Mouse (Mus musculus) cerebellum, postnatal 10 days (tissue): Measurements from ENCODE around the gene Ppfibp2.

Experiments used
- DNase-seq, 2 experiments: peaks; one replicate each; pipeline ENCODE4 v3.0.0; 2021; ENCODE audit warnings: mixed read lengths in 2 of 2

Ppfibp2 gene

DNA sequence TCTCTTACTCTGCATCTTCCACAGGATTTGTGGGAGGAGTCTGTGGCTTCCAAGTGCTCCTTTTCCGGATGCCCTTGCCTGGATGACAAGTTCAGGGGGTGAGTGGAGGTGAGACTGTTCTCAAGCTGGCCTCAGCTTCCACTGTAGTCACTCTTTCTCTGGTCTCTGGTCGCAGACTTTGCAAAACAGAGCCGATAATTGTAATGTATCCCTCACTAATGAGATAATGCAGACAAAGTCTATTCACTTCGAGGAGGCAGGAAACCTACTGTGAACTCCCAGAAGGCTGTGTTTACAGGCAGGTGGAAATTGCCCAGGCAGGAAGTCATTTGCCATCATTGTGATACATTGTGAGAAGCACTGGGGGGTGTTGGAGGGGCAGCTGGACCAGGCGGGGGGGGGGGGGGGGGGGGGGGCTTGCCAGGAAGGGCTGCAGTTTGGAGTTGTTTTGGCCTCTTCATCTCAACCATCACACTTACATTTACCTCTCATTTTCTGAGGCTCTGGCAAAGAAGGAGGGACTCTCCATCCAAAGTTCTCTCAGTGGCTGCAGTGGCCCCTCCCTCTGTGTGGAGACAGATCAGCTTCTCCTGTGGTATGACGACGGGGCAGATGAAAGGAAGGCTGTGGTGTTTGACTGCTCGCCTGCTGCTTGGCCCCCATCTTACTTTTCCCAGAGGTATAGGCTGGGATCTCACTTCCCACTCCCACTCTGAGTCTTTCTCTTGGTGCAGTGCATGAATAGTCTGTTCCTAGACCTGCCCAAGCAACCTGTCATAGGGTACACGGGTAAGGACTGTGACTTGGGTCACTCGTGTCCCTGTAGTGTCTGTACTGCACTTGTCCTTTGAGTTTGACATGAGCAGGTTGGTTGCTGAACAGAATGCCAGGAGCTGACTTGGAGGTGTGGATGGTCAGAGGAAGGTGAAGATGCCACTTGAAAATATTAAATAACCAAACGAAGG, 23.3 kb downstream of the Ppfibp2 start:
- DNase-seq = no peak

DNA sequence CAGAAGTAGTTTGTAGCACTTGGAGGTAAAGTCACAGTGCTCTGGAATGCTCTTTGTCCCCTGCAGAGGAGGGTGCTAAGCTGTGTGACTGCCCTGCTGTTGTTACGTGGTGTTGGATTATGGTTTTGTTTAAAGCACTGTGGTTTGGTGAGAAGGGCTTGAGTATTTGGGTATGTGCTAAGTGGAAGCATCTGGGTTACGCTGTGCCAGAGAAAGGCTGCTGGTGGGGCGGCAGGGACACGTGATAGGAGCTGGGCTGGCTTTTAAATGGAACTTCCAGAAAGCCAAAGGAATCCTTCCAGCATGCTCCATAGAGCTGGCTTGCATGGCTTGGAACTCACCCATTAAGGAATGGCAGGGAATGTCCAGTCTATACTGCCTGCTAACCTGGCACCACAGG, 24.2 kb downstream of the Ppfibp2 start:
- DNase-seq = no peak

DNA sequence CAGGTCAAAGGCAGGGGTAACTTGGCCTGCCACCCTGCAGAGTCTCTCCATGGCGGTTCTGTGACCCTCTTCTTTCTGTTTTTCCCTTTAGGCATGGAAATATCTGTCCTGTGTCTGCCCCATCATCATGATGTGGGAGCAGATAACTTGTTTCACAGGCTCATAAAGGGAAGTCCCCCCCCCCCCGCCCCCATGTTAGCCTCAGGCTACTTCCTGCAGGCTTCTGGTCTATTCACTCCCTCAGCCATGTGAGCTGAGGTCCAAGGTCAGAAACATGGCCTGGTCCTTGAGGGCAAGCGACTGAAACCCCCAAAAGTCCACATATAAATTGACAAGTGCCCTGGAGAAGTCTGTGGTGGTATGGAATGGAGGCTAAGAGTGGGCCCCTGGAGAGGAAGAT, 25.1 kb downstream of the Ppfibp2 start:
- no peak for DNase-seq

DNA sequence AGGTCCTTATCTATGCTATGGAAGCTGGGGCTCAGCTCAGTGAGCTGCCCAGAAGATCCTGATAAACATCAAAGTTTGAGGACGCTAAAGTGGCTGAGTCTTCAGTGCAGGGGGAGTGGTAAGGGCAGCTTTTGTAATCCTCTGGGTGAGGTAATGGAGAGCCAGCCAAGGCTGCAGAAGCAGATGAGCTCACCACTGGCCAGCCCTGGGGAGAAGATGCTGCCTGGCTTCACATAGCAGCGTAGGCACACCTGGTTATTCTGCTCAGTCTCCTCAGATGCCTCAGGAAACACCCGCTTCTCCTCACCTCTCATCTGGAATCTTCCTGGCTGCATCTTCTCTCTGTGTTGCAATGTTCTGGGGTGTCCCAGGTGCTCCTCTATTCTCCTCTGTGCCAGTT, 29.4 kb downstream of the Ppfibp2 start:
- DNase-seq = no peak

DNA sequence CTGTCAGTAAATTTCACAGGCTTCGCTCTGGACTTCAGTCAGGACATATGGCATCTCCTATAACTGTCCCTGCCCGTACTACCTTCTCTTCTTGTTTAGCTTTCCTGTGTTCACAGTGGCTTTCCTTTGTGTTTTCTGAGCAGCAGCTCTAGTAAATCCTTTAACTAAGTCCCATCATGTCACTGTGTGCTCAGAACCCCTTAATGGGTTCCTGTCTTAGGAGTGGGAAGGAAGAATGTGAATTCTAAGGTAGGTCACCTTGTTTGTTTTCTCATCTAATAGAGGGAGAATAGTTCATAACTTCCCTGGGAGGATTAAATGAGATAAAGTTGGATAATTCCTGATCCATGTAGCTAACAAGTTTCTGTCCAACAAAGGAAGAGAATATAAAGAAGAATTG, 30.1 kb downstream of the Ppfibp2 start, which contains the start of gene 5330417H12Rik:
TSS of gene 5330417H12Rik (minus strand) at position 101 of the 400 bp plus-strand sequence.
- no peak for DNase-seq

DNA sequence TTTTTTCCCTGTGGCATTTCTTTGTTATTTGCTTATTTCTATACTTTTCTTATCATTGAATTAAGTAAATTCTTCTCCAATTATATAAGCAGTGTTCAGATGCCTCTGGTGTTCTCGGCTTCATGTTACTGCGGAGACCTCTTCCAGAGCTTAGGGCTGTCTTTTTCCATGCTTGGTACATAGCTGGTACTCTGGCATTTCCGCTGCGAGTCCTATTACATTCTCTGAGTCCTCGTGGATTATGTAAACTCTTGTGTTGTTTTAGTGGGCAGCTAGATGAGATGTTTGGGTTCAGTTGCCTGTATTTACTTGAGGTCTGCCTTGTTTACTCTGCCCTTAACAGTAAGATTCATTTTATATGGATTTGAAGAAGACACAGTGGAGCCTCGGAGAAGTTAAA, 30.8 kb downstream of the Ppfibp2 start:
- DNase-seq = no peak

DNA sequence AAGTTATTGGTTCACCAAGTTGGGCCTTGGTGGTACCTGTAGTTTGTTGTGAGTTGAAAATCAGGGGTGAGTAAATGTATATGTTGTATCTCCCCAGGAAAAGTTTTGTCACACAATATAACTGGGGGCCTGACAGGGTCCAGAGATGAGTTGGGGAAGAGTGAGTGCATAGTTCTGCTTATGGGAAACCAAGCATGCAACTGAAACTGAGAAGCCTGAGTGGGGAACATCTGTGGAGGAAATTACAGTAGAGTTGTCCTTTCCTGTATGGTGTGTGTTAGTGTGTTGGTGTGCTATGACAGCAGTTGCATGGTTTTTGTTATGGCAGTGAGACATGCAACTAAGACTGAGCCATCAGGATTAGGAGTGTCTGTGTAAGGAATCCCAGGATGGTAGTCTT, 33.4 kb downstream of the Ppfibp2 start:
- no peak for DNase-seq

DNA sequence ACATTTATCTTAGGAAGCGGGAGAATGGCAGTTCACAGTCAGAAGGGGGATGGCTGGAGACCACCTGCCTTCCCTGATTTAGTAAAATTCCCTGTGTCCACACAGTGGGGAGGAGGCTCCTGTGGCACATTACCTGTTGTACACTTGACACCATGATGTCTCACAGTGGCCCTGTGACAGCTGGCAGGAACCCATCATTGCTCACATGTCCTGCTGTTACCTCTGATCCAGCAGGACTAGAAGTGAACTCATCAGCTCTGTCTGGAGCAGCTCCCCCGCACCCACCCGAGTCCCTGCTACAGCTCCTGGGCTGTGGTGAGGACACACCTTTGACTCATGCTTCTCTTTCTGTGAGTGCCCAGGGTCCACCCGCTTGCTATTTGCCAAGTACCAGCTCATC, 38.2 kb downstream of the Ppfibp2 start:
- no peak for DNase-seq

DNA sequence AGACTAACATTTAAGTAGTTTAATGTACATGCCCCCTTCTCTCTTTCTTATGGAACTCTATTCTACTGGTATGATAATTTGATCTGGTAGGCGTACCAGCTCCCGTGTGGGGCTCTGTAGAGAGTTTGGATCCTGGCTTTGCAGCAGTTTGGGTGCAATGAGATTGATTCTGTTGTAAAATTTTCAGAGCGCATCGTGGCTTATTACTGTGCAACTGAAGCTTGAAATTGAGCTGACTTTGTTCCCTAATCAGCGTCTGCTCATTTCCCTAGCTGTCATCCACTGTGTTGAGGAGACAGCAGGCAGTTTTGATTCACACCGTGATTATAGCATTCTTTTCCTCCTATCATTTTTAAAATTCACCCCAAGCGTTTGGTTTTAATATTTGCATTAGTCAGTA, 42.4 kb downstream of the Ppfibp2 start:
- no peak for DNase-seq

DNA sequence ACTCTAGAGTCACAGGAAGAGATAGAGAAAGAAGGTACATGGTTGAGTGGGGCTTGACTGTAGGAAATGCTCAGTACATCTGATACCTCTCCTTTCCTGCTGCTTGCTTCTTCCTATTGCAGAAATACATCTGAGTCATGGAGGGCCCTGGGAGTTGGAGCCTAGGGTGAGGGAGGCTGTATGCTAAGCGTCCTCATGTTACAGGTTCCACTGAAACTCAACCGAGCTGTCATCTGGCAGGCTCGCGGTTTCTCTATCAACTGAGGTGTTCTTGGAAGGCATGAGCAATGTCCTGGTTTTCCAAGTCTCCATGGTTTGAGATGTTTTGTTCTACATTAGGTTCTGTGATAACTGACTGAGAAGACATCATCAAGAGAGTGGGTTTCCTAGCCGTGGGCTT, 43.0 kb downstream of the Ppfibp2 start:
- no peak for DNase-seq

DNA sequence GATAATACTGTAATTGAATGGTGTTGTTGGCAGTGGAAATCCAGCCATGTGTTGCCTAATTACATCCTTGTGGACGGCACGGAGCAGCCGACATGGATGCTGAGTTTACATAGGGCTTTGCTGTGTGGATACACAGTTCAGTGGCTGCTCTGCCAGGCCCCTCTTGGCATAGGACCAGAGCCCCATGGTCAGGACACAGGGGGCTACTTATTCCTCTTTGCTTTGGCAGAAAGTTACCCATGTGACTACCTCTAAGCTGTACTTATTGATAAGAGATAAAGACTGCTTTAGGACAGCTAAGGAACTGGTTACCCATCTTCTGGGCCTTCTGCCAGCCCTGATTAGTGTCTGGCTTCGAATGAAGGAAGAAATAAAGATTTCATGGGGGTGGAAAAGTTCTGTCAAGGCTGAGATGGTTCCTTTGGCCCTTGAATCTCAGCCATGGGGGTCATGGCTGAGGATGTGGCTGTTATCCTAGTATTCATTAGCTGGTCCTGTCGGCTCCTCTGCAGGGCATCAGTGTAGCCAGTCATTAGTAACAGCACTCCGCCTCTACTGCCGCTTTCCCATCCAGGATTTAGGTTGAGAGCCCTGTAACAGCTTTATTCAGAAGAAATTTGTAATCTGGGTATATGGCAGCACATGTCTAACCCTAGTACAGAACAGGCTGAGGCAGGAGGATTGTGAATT, 47.7 kb downstream of the Ppfibp2 start:
- peak; percentile 84 to 93 for DNase-seq

DNA sequence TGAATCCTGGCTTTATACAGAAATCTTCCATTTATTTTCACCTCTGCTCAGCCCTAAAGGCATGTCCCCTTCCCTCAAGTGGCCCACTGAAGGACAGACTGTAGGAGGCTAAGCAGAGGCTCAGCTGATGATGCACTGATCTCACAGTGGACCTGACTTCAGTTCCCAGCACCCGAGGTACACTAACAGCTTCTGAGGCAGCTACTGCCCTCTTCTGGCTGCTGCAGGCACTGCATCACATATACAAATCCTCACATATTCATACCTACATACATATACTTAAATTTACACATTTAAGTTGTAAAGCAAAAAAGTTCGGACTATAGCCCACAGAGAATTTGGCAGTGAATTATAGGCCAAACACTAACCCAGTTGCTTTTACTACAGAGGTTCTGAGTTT, 50.0 kb downstream of the Ppfibp2 start:
- no peak for DNase-seq

DNA sequence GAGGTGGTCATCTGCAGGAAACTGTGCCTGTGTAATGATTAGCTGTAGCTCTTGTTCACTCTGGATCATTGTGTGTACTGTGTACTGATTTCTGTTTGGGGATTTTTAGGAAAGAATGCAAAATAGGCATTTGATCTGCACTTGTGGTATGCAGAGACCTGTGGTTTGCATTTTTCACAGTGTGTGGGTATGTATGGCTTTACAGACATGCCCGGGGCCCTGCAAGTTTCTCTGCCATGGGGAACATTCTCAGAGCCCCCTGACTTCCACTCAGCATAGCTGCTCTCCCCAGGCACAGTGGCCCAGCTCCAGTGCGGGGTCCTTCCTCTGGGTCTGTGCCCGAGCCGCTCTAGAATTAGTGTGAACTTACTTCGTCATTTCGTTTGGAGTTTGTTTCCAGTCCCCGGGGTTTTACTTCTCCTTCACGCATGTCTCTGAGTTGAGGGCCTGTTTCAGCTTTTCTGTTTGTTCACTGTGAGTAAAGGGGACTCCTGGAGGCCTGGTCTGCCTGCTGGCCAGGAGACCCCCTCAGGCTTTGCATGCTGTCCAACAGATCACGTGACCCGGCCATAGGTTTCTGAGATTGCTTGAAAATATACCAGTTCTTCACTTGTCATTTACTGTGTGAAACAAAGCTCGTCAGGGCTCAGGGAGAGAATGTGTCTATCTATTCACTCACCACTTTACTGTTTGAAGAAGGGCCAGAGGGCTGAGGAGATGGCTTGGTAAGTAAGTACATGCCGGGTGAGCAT, 54.1 kb downstream of the Ppfibp2 start:
- DNase-seq = no peak

DNA sequence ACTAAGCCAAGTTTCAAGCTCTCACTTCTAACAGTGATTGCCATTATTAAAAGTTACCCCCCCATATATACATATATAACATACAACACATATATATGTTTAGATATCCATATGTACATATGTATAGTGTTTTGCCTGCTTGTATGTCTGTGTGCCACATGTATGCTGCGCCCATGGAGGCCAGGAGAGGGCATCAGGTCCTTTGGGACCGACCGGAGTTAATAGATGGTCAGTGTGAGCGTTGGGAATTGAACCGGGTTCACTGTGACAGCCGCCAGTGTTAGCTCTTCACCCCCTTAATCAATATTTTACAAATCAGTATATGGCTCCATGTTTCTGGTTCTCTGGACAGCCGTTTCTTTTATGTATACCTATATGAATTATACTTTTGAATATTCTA, 55.0 kb downstream of the Ppfibp2 start:
- no peak for DNase-seq

DNA sequence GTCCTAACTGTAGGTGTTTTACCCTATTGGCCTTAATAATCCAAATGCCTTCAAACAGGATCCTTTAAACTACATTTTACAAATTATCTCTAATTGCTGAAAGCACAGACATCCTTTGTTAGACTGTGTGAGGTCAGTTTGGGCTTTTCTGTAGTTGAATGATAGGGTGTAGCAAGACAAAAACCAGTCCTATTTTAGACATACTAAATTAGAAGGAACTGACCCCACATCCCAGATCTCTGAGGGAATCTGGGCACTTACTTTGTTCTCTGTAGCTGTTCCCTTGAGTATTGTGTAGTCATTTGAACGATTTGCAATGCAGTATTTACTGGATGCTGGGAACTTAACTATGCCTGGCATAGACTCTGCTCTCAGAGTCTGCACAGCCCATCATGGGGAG, 56.8 kb downstream of the Ppfibp2 start:
- no peak for DNase-seq

DNA sequence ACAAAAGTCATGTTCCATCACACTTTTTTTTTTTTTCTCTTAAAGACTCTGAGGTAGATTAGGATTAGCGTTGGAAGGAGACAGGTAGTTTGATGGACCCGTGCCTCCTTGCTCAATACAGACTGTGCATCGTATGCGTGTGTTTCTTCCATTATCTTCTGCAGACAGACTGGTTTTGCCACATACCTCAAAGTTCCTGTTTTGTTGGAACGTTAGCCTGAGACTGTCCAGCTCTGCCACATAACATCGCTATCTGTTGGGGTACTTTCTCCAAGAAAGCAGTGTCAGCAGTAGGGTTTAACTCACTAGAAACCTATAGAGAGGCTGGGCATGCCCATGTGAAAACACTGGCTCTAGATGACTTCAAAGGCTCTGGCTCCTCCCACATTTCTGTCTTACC, 61.4 kb downstream of the Ppfibp2 start:
- no peak for DNase-seq

DNA sequence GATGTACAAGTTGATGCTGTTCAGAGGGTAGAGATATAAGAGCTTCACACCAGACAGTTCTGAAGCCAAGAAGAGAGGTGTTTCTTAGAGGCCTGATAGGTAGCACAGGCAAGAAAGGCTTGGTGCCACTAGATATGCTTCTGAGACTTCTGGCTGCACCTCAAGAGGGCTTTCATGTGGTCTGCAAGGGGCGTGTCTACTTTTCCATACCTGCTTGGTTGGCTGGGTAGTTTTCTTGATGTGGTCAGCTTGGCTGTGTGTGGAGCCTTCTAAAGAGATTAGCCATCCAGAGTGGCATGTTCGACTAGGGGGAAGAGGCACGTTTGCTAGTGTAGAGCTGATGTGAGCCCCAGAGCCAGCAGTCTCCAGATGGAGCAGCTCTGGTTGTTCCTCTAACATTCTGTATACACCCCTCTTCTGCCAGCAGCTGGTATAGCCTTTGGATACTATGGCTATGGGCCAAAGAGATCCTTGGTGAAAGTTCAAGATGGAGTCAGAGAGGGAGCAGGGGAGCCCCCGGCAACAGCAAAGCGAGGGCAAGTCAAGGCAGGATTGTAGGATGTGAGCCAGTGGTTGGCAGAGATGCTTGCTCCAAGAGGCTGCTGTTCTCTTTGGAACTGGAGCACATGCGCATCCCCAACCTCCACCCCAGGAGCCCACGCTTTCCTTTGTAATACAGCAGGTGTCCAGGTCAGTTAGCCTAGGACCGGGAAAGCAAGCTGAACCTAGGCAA, 64.3 kb downstream of the Ppfibp2 start:
- DNase-seq = peak; percentile 42 to 55

DNA sequence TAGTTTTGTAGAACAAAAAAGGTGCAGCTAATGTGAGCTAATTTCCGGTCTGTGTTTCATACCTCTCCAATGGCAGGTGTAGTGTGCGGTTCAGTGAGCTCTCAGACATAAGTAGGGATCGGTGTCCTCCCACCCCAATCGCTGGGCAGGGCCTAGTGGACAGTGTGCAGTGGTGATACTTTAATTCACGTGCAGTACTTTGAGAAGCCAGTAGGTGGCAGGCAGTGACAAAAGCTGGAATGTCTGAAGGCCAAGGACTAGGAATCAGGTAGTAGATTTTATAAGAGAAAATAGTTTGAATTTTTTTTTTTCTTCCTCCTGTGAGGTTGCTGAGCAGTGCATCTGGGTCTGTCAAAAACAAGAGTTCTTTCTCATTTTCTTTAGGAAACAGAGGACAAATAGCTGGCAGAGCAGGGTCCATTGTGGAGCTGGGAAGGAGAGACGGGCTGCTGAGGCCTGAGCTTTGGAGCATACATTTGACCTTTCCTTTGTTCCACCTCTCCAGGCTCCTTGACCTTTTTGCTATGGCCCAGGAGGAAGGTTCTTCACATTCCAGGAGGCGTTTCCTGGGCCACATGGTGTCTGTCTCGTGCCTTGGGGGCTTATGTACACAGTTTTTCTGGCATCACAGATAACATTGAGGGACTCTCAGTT, 66.3 kb downstream of the Ppfibp2 start:
- peak; percentile 82 to 86 for DNase-seq

DNA sequence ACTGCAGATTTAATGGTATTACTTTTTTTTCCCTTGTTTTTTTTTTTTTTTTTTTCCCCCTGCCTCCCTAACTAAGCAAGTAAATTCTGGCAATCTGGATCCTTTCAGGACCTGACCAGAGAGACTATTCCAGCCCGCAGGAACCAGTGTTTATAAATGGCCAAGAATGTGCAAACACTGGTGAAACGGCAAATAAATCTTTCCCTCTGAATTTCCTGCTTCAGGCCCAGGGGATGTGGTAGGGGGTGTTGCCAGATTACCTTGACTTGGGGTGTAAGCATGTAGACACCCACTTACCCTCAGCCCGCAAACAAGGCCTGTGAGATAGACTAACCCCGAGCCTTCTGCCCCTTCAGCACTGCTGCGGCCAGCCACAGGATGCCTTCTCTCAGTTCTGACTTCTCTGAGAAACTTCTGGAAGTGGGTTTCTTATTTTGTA, 66.9 kb downstream of the Ppfibp2 start:
- DNase-seq = no peak

DNA sequence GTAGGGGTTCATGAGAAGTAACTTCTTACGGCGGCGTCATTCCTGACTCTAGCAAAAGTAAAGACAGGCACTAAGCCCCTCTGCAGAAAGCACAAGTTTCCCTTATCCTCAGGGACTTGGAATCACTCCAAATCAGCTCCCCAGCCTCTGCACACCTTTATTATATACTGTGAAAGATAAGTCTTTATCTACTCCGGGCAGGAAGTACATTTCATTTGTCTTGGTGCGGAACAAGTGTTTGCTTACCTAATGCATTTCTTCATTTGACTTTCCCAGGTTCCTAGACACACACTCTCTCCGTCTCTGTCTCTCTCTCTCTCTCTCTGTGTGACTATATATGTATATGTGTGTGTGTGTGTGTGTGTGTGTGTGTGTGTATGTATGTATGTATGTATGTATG, 68.6 kb downstream of the Ppfibp2 start:
- DNase-seq = no peak

DNA sequence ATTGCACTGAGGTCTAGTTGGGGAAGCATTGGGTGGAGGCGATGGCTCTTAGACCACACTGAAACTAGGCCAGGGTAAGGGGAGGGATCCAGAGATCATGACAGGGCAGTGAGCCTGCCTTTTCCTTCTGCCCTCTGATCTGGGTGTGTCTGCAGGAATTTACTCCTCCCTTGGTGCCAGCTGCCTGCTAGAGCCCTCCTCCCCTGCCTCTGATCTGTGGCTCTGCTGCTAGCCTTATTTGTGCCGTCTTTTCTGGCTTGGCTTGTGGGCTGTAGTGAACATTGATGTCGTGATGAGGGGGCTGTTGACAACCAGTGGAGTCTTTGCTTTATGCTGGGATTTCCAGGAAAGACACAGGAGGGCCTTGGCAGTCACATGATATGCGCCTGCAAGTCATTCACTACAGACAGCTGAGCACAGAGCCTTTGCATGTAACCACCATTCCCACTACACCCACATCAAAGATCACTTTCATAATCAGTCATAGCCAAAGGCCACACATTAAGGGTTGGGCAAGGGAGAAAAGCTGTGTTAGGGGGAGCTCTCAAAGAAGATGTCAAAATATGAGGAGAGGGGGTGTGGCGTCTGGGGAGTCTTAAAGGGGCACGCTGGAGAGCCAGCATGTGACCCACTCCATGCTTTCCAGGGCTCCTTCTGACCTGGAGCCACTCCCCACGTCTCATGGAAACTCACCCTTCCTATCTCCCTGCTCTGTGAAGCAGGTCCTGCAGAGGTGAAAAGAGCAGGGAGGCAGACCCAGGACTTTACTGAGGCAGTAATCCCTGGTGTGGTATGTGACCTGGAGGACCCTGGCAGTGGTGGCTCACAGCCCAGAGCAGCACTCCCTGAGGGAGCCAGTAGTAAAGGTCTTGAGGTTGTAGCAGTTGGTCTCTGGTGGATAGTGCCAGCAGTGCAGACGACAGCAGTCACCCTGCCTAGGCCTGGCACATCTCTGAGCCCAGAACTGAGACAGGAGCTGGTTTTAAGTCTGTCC, 69.4 kb downstream of the Ppfibp2 start:
- peak; percentile 23 to 30 for DNase-seq
